Mouse (Mus musculus) bone marrow, adult 2 months (tissue): Measurements from ENCODE around the gene Defb20. TPM values are rescaled to one million over a fixed set of nuclear protein-coding genes. Genes with fewer than 3 reads are reported as not detected.

Experiments
- H3K27ac ChIP-seq: fragments of 200-500 bp; 2 replicates; pipeline ENCODE4 v1.5.1; 2012; ENCODE audit warnings: low read depth, mild to moderate bottlenecking, control low read depth, inconsistent platforms, low read length; ENCODE audit not compliant: control insufficient read depth, poor library complexity, insufficient read depth
- H3K4me1 ChIP-seq: fragments of 200-500 bp; 2 replicates; pipeline ENCODE4 v1.6.1; 2011; ENCODE audit warnings: low read length; ENCODE audit not compliant: control insufficient read depth, insufficient read depth
- H3K4me3 ChIP-seq: fragments of 200-500 bp; replicated peaks from 2 replicates; pipeline ENCODE3; 2011; ENCODE audit warnings: mild to moderate bottlenecking, low read depth, low read length, control low read depth; ENCODE audit not compliant: control insufficient read depth
- CTCF ChIP-seq: fragments of 200-500 bp; IDR thresholded peaks from 2 replicates; pipeline ENCODE4 v1.5.1; 2011; ENCODE audit warnings: low read length, control low read depth; ENCODE audit not compliant: control insufficient read depth, insufficient read depth
- POLR2A ChIP-seq: fragments of 200-500 bp; IDR thresholded peaks from 2 replicates; pipeline ENCODE4 v1.6.1; 2011; ENCODE audit warnings: low read depth, mild to moderate bottlenecking, control low read depth, low read length, borderline replicate concordance; ENCODE audit not compliant: control insufficient read depth
- whole genome bisulfite sequencing: fragments of 180-500 bp; shearing (Covaris S2); methylation state at CpG from one replicate; pipeline ENCODE4 v1.1.7; 2018; 5-methylcytosine and 5-hydroxymethylcytosine counted together
- polyA plus RNA-seq: library from polyadenylated mRNA; stranded (reverse); fragments of >200 nt; gene quantifications from 2 replicates; pipeline ENCODE4 v1.2.4, GENCODE M21; 2011; ENCODE audit warnings: low replicate concordance; ENCODE audit not compliant: missing spikeins, insufficient read depth, insufficient read length

The Defb20 gene
- polyA plus RNA-seq, 1 experiment: not detected

DNA sequence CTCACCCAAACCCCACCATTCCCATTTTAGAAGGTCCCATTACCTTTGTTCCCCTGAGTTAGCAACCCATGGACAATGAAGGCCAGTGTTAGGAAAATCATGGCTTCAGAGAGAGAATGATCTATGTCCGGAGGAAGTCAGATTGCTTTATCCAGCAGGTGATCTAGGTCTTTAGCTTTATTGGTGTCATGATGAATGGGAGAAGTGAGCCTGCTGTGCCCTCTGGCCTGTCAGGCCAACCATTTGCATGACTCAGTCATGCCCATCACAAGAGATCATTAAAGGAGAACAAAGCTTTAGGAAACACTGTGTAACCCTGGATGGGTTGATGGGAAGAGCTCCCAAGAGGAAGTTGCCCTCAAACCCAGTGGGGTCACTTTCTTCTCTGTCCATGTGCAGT lies 34.7 kb downstream of the Defb20 start, which contains the start of gene Defb26:
Gene Defb26 (minus strand): TSS at position 101 of the 400 bp plus-strand sequence.
- TF ChIP-seq CTCF (no peak), POLR2A (no peak)
- Histone ChIP-seq H3K4me3 (no peak within 1 kb of the TSS), H3K4me1 (no peaks in the 10 kb centered on the region), H3K27ac (no peak within 1 kb of the TSS)
- 80% methylated on average over 1 of the region's 1 CpGs for WGBS

GRCm38 (mm10) chr2:152516084-152516483 lies 39.2 kb downstream of the Defb20 start:
- Histone ChIP-seq H3K4me3 (no peak overlapping the region), H3K27ac (no peak overlapping the region), H3K4me1 (no peaks in the 10 kb centered on the region)
- TF ChIP-seq POLR2A (no peak), CTCF (no peak)
- WGBS: 54% methylated on average over 4 of the region's 4 CpGs

GRCm38 (mm10) chr2:152517981-152518380 lies 41.1 kb downstream of the Defb20 start, which contains the start of gene Defb28:
Gene Defb28, plus strand, starts transcription at chr2:152518255.
- H3K4me1 ChIP-seq: no peaks in the 10 kb centered on the region
- no peak for TF ChIP-seq POLR2A
- no peak within 1 kb of the TSS for H3K27ac ChIP-seq
- 66% methylated on average over 4 of the region's 4 CpGs for WGBS
- no peak within 1 kb of the TSS for H3K4me3 ChIP-seq

Other genes with a start within 250 kb of the Defb20 start
- 10.6 and 27.9 TPM in 2 replicates for gene Tbc1d20, start 183.2 kb upstream of the Defb20 start, polyA plus RNA-seq
- 66.2 and 111 TPM in 2 replicates for gene Rbck1, start 144.4 kb upstream of the Defb20 start, polyA plus RNA-seq
- gene Trib3, start 133.0 kb upstream of the Defb20 start, polyA plus RNA-seq: 0.65 and 4.2 TPM in 2 replicates
- gene Nrsn2, start 100.4 kb upstream of the Defb20 start, polyA plus RNA-seq: not detected in 2 replicates
- gene Sox12, start 79.0 kb upstream of the Defb20 start, polyA plus RNA-seq: 4.8 and 6.3 TPM in 2 replicates
- 5.6 and 6.2 TPM in 2 replicates for gene Zcchc3, start 62.0 kb upstream of the Defb20 start, polyA plus RNA-seq
- gene 6820408C15Rik, start 61.5 kb upstream of the Defb20 start, polyA plus RNA-seq: 0.66 and 2.9 TPM in 2 replicates
- gene Defb23, start 12.4 kb upstream of the Defb20 start, polyA plus RNA-seq: not detected in 2 replicates
- gene Defb22, start 13.1 kb downstream of the Defb20 start, polyA plus RNA-seq: not detected in 2 replicates
- gene Defb26, start 34.6 kb downstream of the Defb20 start, polyA plus RNA-seq: not detected in 2 replicates
- gene Defb28, start 41.2 kb downstream of the Defb20 start, polyA plus RNA-seq: not detected in 2 replicates
- gene Defb29, start 63.0 kb downstream of the Defb20 start, polyA plus RNA-seq: not detected in 2 replicates
- not detected in 2 replicates for gene Gm17416, start 92.3 kb downstream of the Defb20 start, polyA plus RNA-seq
- not detected in 2 replicates for gene Defb21, start 95.7 kb downstream of the Defb20 start, polyA plus RNA-seq
- not detected in 2 replicates for gene Defb19, start 103.2 kb downstream of the Defb20 start, polyA plus RNA-seq
- not detected in 2 replicates for gene Defb45, start 122.3 kb downstream of the Defb20 start, polyA plus RNA-seq
- not detected in 2 replicates for gene Defb36, start 127.3 kb downstream of the Defb20 start, polyA plus RNA-seq
- not detected in 2 replicates for gene Defb25, start 146.0 kb downstream of the Defb20 start, polyA plus RNA-seq
- not detected in 2 replicates for gene Rem1, start 149.9 kb downstream of the Defb20 start, polyA plus RNA-seq
- gene H13, start 192.4 kb downstream of the Defb20 start, polyA plus RNA-seq: 37.9 and 71.3 TPM in 2 replicates
- gene Mcts2, start 210.0 kb downstream of the Defb20 start, polyA plus RNA-seq: 1.8 and 12.9 TPM in 2 replicates